Mouse (Mus musculus): ENCODE results near the gene Mvb12a. TPM values are rescaled to one million over a fixed set of nuclear protein-coding genes. Genes with fewer than 3 reads are reported as not detected.

The Mvb12a gene
- total RNA-seq, 2 experiments from 2014 or later: 20.4 to 20.6 TPM

DNA sequence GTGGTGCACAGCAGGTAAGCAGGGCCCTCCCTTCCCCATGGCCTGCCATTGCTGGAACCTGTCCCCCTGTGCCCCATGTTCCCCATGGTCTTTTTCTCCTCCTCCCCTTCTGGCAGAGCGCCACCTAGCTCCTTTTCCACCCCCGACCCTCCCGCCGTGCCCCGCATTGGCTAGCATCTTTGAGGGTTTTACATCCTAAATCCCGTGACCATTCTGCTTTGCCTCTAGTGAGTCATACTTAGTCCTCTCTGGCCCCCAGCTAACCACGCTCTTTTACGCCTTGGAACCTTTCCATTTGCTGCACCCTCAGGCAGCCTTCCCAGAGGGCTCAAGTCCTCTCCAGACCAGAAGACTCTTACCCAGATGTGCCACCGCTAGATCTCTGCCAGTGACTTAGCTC is 37.5 kb downstream of the Mvb12a start:
- intact Hi-C loops (cut with DNase I; ENCODE audit: low total_unique reads): no loop called here
- DNase-seq: no peak

- intact Hi-C loops (cut with DNase I; ENCODE audit: low total_unique reads): no loop called here
- DNase-seq: no peak
These were observed 44.2 kb downstream of the Mvb12a start for GRCm38 (mm10) chr8:71586891-71587290.

DNA sequence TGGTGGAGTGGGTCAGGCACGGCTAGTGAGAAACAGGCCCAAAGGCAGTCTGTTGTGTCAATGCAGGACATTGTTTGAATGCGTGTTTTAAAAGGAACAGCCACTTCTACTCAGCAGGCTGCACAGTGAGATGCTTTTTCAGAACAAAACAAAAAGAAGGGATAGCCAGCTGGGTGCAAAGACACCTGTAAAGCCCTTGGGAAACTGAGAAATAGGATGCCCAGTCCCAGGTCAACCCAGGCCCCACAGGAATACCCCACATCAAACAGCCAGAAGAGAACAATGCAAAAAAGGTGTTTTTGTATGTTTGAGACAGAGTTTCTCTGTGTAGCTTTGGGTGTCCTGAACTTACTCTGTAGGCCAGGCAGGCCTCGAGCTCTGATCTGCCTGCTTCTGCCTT is 46.0 kb downstream of the Mvb12a start:
- intact Hi-C loops (cut with DNase I; ENCODE audit: low total_unique reads): no loop called here
- no peak for DNase-seq

DNA sequence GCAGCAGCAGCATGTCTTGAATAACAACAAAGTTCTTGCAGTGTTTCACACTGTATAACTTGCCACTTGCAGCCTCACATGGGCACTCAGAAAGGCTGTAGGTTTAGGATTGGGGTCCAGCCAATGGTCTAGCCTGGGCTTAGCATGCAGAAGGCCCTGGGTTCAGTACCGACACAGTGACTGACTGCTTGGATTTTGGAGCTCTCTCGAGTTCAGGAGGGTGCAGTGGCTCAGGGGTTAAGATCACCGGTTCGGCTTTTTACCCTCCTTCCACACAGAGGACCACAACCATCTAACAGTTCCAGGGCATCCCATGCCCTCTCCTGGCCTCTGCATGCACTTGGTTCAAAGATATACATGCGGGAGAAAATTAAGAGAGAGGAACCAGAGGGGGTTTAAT is 48.3 kb downstream of the Mvb12a start:
- intact Hi-C loops (cut with DNase I; ENCODE audit: low total_unique reads): no loop called here
- no peak for DNase-seq

- intact Hi-C loops (cut with DNase I; ENCODE audit: low total_unique reads): no loop called here
- peak; percentile 94 for DNase-seq
These were observed 49.0 kb downstream of the Mvb12a start, which contains the start of gene Pgls for GRCm38 (mm10) chr8:71591471-71592373. Pgls (plus strand) TSS chr8:71592176.

DNA sequence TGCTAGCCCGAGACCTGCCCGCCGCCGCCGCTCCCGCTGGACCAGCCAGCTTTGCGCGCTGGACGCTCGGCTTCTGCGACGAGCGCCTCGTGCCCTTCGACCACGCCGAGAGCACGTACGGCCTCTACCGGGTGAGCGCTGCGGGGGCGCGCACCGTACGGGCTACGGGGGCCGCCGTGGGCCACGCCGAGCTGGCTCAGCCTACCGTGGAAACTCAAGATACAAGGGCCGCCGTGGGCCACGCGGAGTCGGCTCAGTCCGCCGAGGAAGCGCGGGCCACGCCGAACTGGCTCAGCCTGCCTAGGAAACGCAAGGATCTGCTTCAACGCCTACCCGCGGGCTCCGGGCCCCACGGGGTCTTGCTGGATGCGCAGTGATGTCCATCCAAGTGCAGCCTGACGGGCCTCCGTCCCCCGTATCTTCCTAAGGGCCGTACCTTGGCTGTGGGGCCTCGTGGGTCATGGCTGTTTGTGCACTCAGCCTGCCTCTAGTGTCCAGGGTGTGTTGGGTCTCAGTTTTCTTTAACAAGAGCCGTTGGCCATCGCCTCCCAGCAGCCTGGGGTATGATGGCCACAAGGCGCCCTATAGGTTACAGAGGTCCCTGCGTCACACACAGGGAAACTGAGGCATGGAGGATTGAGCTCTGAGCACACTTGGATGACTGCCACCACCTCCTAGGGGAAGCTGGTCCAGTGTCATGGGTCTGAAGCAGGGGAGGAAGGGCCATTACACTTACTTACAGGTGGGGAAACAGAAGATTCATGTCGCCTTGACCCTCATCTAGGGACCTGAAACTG is 49.9 kb downstream of the Mvb12a start:
- peak; percentile 76 for DNase-seq
- intact Hi-C loops (cut with DNase I; ENCODE audit: low total_unique reads): no loop called here

DNA sequence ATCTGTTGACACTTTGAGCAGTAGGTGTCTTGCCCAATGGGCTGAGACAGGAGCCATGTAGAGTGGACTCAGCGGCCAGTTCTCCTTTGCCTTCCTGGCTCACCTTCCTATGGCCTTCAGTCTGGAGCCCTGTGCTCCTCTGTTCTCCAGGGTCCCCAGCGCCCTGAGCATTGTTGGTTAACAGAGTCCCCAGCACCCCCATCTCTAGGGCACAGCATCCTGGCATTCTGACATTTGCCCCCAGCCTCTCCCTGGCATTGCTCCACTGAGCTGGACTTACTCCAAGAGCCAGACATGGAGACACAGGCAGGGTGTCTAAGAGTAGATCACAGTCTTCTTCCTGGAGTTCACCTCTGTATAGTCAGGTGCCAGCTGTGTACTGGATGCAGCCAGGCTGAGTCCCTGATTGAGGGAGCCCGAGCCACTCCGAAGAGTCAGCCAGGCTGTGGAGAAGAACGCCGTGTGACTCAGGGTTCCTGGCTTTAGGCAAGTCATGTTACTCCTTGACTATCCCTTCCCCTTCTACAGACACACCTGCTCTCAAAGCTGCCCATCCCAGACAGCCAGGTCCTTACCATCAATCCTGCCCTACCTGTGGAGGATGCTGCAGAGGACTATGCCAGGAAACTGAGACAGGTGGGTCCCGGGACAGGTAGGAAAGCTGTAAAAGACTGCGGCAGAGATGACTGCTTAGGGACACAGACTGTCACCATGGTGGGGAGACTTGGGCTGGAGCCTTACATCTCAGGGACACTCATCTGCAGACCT is 51.0 kb downstream of the Mvb12a start:
- intact Hi-C loops (cut with DNase I; ENCODE audit: low total_unique reads): no loop called here
- no peak for DNase-seq

- DNase-seq: no peak
- intact Hi-C loops (cut with DNase I; ENCODE audit: low total_unique reads): no loop called here
These were observed 51.6 kb downstream of the Mvb12a start for GRCm38 (mm10) chr8:71594324-71594722.

DNA sequence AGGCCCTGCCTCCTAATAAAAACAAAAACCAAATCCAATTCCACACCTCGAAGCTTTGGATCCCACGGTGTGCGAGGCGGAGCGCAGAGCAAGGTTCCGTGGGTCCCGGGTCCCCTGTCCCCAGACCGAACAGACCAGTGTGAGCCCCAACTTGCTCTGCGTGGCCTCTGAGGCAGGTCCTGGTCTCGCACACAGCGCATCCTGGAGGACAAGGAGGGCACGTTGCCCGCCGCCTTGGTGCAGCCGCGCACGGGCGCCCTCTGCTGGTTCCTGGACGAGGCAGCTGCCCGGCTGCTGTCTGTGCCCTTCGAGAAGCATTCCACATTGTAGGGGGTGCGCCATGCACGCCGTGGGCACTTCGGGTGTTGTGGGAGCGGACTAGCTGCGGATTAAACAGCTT is 53.1 kb downstream of the Mvb12a start:
- intact Hi-C loops (cut with DNase I; ENCODE audit: low total_unique reads): loop anchor here (2.0 to 5.0 kb wide), 2 partner anchors 33 to 61 kb away; no protein-coding TSS in a partner anchor

DNA sequence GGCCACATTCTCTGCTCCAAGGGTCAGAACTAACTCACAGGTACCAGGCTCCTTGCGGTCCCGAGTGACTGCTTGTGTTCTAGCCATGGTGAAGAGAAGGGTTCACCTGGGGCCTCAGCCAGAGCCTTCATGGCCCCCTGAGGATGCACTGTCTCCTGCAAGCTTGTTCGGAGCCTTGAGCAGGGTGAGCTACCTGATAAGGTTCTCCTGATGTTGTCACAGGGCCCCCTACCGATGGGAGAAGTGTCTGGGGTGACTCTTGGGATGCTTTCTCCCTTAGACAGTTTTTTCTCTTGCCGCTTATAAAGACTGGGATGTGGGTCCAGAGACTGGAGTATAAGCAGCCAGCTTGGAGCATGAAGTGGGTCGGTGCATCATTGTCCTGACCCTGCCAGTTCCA is 53.7 kb downstream of the Mvb12a start:
- intact Hi-C loops (cut with DNase I; ENCODE audit: low total_unique reads): loop anchor here (2.0 to 5.0 kb wide), 2 partner anchors 34 to 61 kb away; no protein-coding TSS in a partner anchor
- DNase-seq: no peak

More for the DNA sequence above, 53.1 kb downstream of the Mvb12a start:
- peak; percentile 90 for DNase-seq

DNA sequence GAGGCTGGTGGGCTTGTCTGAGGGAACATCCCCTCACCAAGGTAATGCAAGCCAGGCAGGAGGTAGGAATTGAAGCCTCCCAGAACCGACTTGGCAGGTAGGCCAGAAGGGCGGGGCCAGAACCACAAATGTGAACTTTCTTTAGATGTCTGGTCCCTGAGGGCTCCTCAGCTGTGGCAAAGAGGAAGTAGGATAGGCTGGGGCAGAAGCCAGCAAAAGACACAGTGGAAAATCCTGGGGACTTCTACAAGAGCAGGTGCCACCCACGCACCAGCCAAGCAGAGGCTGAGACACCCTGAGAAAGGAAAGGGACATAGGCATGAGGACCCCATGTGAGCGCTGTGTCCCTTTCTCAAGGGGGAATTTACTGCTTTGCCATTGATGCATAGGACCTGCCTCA is 54.1 kb downstream of the Mvb12a start:
- intact Hi-C loops (cut with DNase I; ENCODE audit: low total_unique reads): loop anchor here (2.0 to 5.0 kb wide), 2 partner anchors 34 to 61 kb away; no protein-coding TSS in a partner anchor
- DNase-seq: no peak

DNA sequence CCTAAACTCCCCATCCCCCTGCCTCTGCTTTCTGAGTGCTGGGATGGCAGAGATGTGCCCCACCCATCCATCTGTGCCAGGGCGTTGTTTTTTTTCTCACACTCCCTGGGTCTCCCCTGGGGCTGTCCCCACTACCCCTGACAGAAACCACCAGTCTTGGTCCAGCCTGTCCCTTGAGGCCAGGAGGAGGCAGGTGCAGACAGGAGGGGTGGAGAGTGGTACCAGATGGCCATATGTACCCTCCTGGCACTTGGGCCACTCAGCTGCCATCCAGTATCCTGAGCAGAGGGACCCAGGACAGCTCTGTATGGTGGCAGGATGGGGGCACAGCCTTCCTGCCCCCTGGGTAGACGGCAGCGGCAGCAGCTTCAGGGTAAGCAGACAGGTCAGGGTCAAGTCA is 54.7 kb downstream of the Mvb12a start, which contains the start of gene Fam129c:
Gene Fam129c (plus strand): TSS at position 198 of the 400 bp plus-strand sequence.
- no peak for DNase-seq
- intact Hi-C loops (cut with DNase I; ENCODE audit: low total_unique reads): loop anchor here (2.0 to 5.0 kb wide), 2 partner anchors 35 to 60 kb away; no protein-coding TSS in a partner anchor

Other genes starting within 250 kb of the Mvb12a start
- gene Use1, start 176.1 kb upstream of the Mvb12a start, total RNA-seq (2021): 10 to 100 TPM; 96.4 to 100.0 TPM
- gene Ocel1, start 171.6 kb upstream of the Mvb12a start, total RNA-seq (2021): 1 to 10 TPM; 5.9 to 7.5 TPM
- 10 to 100 TPM; 16.0 to 21.5 TPM for gene Nr2f6, start 161.0 kb upstream of the Mvb12a start, total RNA-seq (2021)
- gene Ushbp1, start 147.1 kb upstream of the Mvb12a start, total RNA-seq (2021): 10 to 100 TPM; 11.0 to 12.9 TPM
- 10 to 100 TPM; 61.3 to 66.5 TPM for gene Babam1, start 146.1 kb upstream of the Mvb12a start, total RNA-seq (2021)
- gene Ankle1, start 136.9 kb upstream of the Mvb12a start, total RNA-seq (2021): under 1 TPM; 0.78 to 0.86 TPM
- gene Abhd8, start 79.3 kb upstream of the Mvb12a start, total RNA-seq (2021): 10 to 100 TPM; 22.8 to 27.6 TPM
- 10 to 100 TPM; 44.0 to 45.2 TPM for gene Mrpl34, start 78.0 kb upstream of the Mvb12a start, total RNA-seq (2021)
- 10 to 100 TPM; 28.3 to 31.8 TPM for gene Dda1, start 73.7 kb upstream of the Mvb12a start, total RNA-seq (2021)
- 10 to 100 TPM; 14.4 to 16.2 TPM for gene Ano8, start 57.0 kb upstream of the Mvb12a start, total RNA-seq (2021)
- 1 to 10 TPM; 7.5 to 8.5 TPM for gene Gtpbp3, start 54.8 kb upstream of the Mvb12a start, total RNA-seq (2021)
- gene Plvap, start 31.2 kb upstream of the Mvb12a start, total RNA-seq (2021): 10 to 100 TPM in 1 of 2 experiments, 1 to 10 TPM in 1; 7.7 to 11.7 TPM
- under 1 TPM in 1 of 2 experiments, not detected in 1; 0.33 TPM for gene Ccdc194, start 17.2 kb upstream of the Mvb12a start, total RNA-seq (2021)
- gene Bst2, start 5.5 kb upstream of the Mvb12a start, total RNA-seq (2021): 1 to 10 TPM; 8.6 to 9.3 TPM
- under 1 TPM in 1 of 2 experiments, not detected in 1; 0.21 TPM for gene Tmem221, start 15.9 kb downstream of the Mvb12a start, total RNA-seq (2021)
- under 1 TPM in 1 of 2 experiments, not detected in 1; 0.18 TPM for gene Nxnl1, start 23.7 kb downstream of the Mvb12a start, total RNA-seq (2021)
- gene Slc27a1, start 26.0 kb downstream of the Mvb12a start, total RNA-seq (2021): 10 to 100 TPM; 29.9 to 50.8 TPM
- 10 to 100 TPM; 40.5 to 43.3 TPM for gene Pgls, start 49.3 kb downstream of the Mvb12a start, total RNA-seq (2021)
- under 1 TPM; 0.59 to 0.82 TPM for gene Fam129c, start 54.7 kb downstream of the Mvb12a start, total RNA-seq (2021)
- 10 to 100 TPM; 35.6 to 39.3 TPM for gene Colgalt1, start 68.1 kb downstream of the Mvb12a start, total RNA-seq (2021)
- under 1 TPM; 0.18 to 0.20 TPM for gene Unc13a, start 128.8 kb downstream of the Mvb12a start, total RNA-seq (2021)
- 1 to 10 TPM; 2.6 to 2.8 TPM for gene Jak3, start 133.4 kb downstream of the Mvb12a start, total RNA-seq (2021)
- 1 to 10 TPM; 1.1 to 1.5 TPM for gene Insl3, start 146.3 kb downstream of the Mvb12a start, total RNA-seq (2021)
- gene B3gnt3, start 158.9 kb downstream of the Mvb12a start, total RNA-seq (2021): 1 to 10 TPM; 5.2 to 5.5 TPM
- gene Fcho1, start 182.8 kb downstream of the Mvb12a start, total RNA-seq (2021): under 1 TPM; 0.39 to 0.53 TPM